Mouse (Mus musculus) limb, embryonic 14.5 days (tissue): ENCODE measurements around the gene Pigx. TPM values are rescaled to one million over a fixed set of nuclear protein-coding genes. Genes with fewer than 3 reads are reported as not detected.

Experiments
- ATAC-seq: fragments of 200-750 bp; cut with Nextera tagmentation; 2 replicates; pipeline ENCODE4 v1.8.0; 2017; ENCODE audit warnings: low read depth, moderate number of reproducible peaks, moderate TSS enrichment; ENCODE audit not compliant: low FRiP score
- DNase-seq: peaks from one replicate; pipeline ENCODE4 v3.0.0-alpha.2; 2015; ENCODE audit warnings: low spot score
- H3K27ac ChIP-seq: fragments of 300-500 bp; sonication (generic); replicated peaks from 2 replicates; pipeline ENCODE4 v1.5.1; 2014; ENCODE audit warnings: low read depth, mild to moderate bottlenecking, low read length, moderate library complexity, mixed read lengths
- H3K27me3 ChIP-seq: fragments of 300-500 bp; sonication (generic); 2 replicates; pipeline ENCODE4 v1.6.1; 2014; ENCODE audit warnings: low read length, mixed read lengths; ENCODE audit not compliant: control insufficient read depth, insufficient read depth
- H3K36me3 ChIP-seq: fragments of 300-500 bp; sonication (generic); 2 replicates; pipeline ENCODE4 v1.6.1; 2014; ENCODE audit warnings: mild to moderate bottlenecking, low read length, moderate library complexity, mixed read lengths; ENCODE audit not compliant: control insufficient read depth, insufficient read depth
- H3K4me1 ChIP-seq: fragments of 300-500 bp; sonication (generic); 2 replicates; pipeline ENCODE4 v1.6.1; 2014; ENCODE audit warnings: antibody characterized with exemption, low read length, mixed read lengths; ENCODE audit not compliant: control insufficient read depth, insufficient read depth
- H3K4me2 ChIP-seq: fragments of 300-500 bp; sonication (generic); replicated peaks from 2 replicates; pipeline ENCODE4 v1.6.1; 2014; ENCODE audit warnings: low read depth, mild to moderate bottlenecking, low read length, moderate library complexity; ENCODE audit not compliant: severe bottlenecking
- H3K4me3 ChIP-seq: fragments of 300-500 bp; sonication (generic); replicated peaks from 2 replicates; pipeline ENCODE4 v1.5.1; 2014; ENCODE audit warnings: low read length
- H3K9ac ChIP-seq: fragments of 300-500 bp; sonication (generic); 2 replicates; pipeline ENCODE4 v1.6.1; 2014; ENCODE audit warnings: mild to moderate bottlenecking, low read depth, low read length, moderate library complexity; ENCODE audit not compliant: severe bottlenecking
- H3K9me3 ChIP-seq: fragments of 300-500 bp; sonication (generic); 2 replicates; pipeline ENCODE4 v1.6.1; 2016; ENCODE audit warnings: low read length; ENCODE audit not compliant: control insufficient read depth
- POLR2A ChIP-seq: fragments of 200-500 bp; IDR thresholded peaks from 2 replicates; pipeline ENCODE4 v1.8.0; 2012; ENCODE audit warnings: inconsistent platforms, mild to moderate bottlenecking, moderate library complexity, borderline replicate concordance; ENCODE audit not compliant: insufficient read depth, insufficient read length; ENCODE audit errors: extremely low read depth
- WGBS: fragments of 180-500 bp; shearing (Covaris S2); extraction: QIAGEN DNeasy Blood & Tissue Kit; methylation state at CpG from one replicate; pipeline ENCODE4 v1.1.7; 2014; 5-methylcytosine and 5-hydroxymethylcytosine counted together
- polyA plus RNA-seq, 2 experiments: library from polyadenylated mRNA; depleted of rRNA in 1 of 2; stranded (reverse) in 1 of 2; unstranded in 1 of 2; fragments of >200 nt; fragmentation: Nextera tagmentation in 1 of 2; extraction: Ambion mirVana in 1 of 2; gene quantifications; 2 replicates each; pipeline versions ENCODE4 v1.2.1 to v1.2.3; 2012 to 2014

The Pigx gene
- polyA plus RNA-seq, 2 experiments: 71.1 to 105 TPM

DNA sequence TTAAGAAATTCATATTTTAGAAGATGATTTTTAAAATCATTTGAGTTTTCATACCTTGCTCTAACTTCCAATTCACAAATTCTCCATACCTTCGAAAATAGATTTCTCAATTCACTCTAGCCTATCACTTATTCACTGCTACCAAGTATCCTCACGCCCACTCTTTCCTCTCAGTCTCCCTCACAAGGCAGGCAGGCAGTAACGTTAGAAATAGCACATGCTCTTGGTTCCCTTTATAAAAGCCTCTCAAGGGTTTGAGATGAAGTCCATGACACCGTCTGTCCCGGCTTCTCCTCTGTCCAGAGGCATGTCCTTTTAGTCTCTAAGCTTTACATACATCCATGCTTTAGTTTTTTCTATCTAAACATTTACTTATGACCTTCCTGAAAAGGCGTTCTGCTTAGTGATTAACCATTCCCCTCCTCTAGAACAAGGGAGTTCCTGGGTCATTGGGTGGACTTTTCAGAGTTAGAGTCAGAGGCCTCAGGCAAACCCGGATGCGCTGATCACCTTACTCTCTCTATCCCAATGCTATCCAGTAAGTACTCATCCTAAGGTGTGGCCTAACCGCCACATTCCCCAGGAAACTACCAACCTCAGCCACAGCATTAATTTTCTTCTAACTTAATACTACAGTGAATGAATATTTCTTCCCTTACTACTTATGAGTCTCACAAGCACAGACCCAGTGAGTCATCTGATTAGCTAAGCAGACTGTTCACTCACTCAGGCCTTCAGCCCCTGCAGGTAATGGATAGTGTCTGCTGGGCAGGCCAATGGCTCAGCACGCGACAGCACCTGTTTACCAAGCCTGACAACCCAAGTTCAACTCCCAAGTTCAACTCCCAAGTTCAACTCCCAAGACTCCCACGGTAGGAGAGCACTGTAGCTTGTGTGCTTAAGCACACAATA, 30.9 kb downstream of the Pigx start:
- H3K4me3 ChIP-seq: no peak overlapping the region
- no peak overlapping the region for H3K4me2 ChIP-seq
- ATAC-seq (no peak), DNase-seq (no peak)
- WGBS: 82% methylated on average over 12 of the region's 12 CpGs
- H3K36me3 ChIP-seq: no peaks in the 10 kb centered on the region; the same call in 1 of the 2 replicates
- no peak overlapping the region for H3K27ac ChIP-seq
- no peak for TF ChIP-seq POLR2A
- no peaks in the 10 kb centered on the region for H3K27me3 ChIP-seq
- H3K9me3 ChIP-seq: no peaks in the 10 kb centered on the region
- H3K4me1 ChIP-seq: no peaks in the 10 kb centered on the region
- no peak overlapping the region for H3K9ac ChIP-seq

DNA sequence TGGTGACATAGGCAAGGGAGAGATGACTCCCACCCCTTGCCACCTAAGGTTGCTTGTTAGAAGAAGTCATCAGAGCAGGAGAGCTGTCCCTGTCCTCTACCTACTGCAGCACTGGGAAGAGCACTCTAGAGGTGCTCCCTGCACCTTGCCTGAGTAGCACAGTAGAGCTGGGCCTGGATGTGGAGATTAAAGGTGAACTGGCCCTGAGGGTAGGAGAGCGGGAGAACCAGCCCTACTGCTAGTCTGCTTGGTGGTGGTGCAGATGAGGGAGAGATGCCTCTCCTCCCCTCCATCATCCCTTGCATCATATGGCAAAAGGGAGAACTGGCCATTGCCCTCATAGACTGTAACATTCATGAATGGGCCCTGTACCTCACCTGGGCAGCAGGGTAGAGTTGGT, 32.6 kb downstream of the Pigx start:
- 80% methylated on average over 1 of the region's 1 CpGs for WGBS
- H3K4me3 ChIP-seq: no peak overlapping the region

DNA sequence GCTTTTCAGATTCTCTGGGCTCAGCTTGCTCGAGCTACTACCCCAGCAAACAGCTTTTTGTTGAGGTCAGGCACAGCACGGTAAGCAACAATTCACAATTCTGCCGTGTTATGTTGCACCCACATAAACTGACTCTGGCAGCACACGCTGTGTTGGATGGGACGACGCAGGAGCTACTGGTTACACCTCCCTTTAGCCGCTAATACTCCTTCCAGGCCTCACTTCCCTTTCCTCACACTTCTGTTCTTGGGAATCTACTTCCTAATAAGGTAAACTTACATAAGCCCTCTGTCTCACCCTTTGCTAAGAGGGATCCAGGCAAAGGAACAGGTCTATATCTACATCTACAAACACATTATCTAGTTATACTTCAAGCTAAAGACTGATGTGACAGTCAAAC, 35.6 kb downstream of the Pigx start:
- TF ChIP-seq POLR2A: no peak
- 86% methylated on average over 7 of the region's 7 CpGs for WGBS

More for the DNA sequence above, 32.6 kb downstream of the Pigx start:
- no peaks in the 10 kb centered on the region for H3K36me3 ChIP-seq
- DNase-seq (no peak), ATAC-seq (no peak)
- H3K4me1 ChIP-seq: no peaks in the 10 kb centered on the region
- no peak overlapping the region for H3K27ac ChIP-seq
- no peaks in the 10 kb centered on the region for H3K9me3 ChIP-seq
- TF ChIP-seq POLR2A: no peak
- H3K9ac ChIP-seq: no peak overlapping the region
- no peaks in the 10 kb centered on the region for H3K27me3 ChIP-seq
- no peak overlapping the region for H3K4me2 ChIP-seq

DNA sequence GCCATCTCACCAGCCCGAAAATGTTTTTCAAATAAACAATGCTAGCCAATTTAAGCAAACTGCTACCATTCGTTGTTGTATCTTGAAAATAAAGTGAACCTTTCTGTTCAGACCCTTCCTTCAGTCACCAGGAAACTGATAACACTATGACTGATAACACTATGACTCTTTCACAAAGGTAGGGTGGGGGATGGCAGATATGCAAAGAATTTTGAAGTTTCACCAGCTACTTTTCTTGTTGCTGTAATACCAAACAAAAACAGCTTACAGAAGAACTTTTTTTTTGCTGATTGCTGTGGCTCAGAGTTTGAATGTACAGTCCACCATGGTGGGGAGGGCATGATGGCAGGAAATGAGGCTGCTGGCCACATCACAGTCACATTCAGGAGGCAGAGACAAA, 37.3 kb downstream of the Pigx start:
- TF ChIP-seq POLR2A: no peak
- Histone ChIP-seq H3K4me1 (no peaks in the 10 kb centered on the region), H3K4me2 (no peak overlapping the region), H3K36me3 (no peaks in the 10 kb centered on the region), H3K9me3 (no peaks in the 10 kb centered on the region), H3K27me3 (no peaks in the 10 kb centered on the region), H3K9ac (no peak overlapping the region), H3K4me3 (no peak overlapping the region), H3K27ac (no peak overlapping the region)
- DNase-seq (no peak), ATAC-seq (no peak)
- WGBS: 84% methylated on average over 2 of the region's 2 CpGs

More for the DNA sequence above, 35.6 kb downstream of the Pigx start:
- no peak overlapping the region for H3K27ac ChIP-seq
- H3K4me3 ChIP-seq: no peak overlapping the region
- H3K36me3 ChIP-seq: no peaks in the 10 kb centered on the region
- no peaks in the 10 kb centered on the region for H3K9me3 ChIP-seq
- no peaks in the 10 kb centered on the region for H3K4me1 ChIP-seq
- H3K4me2 ChIP-seq: no peak overlapping the region
- H3K9ac ChIP-seq: no peak overlapping the region
- DNase-seq: no peak
- no peaks in the 10 kb centered on the region for H3K27me3 ChIP-seq
- ATAC-seq: no peak

DNA sequence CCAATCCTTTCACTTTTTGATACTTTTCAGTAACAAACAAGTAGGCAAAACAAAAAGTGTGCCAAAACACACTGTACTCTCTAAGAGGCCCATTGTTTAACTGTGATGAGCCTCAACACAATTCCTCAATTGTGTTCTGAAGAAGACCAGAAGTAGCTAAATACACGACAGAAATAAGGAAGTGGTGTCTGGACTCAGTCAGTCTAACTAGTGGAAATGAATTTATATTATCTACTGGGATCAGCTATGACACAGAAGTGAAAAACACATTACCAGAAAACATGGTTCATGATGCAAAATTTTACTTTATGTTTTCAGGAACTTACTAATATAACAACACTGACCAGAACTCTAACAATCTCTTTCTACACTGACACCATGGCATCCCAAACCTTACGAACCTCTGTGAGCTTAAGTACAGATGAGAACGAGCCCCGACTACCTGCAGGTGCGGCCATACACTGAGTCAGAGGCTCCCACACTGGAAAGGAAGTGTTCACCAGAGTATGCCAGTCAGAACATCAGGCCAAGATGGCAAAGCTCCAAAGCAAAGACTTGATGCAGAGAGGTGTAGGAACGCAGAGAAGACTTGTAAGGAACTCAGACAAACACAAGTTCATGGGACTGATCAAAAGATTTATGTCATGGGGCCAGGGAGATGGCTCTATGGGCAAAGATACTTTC, 39.6 kb downstream of the Pigx start:
- Histone ChIP-seq H3K4me2 (no peak overlapping the region), H3K27me3 (no peaks in the 10 kb centered on the region)
- DNase-seq: no peak

More for the DNA sequence above, 39.6 kb downstream of the Pigx start:
- WGBS: 77% methylated on average over 6 of the region's 6 CpGs
- H3K9ac ChIP-seq: no peak overlapping the region
- H3K4me3 ChIP-seq: no peak overlapping the region
- H3K9me3 ChIP-seq: no peaks in the 10 kb centered on the region
- H3K36me3 ChIP-seq: no peaks in the 10 kb centered on the region
- no peak for ATAC-seq
- no peak for TF ChIP-seq POLR2A
- H3K4me1 ChIP-seq: no peaks in the 10 kb centered on the region
- H3K27ac ChIP-seq: no peak overlapping the region
